Mouse (Mus musculus): ENCODE measurements around the gene Armcx4.

DNA sequence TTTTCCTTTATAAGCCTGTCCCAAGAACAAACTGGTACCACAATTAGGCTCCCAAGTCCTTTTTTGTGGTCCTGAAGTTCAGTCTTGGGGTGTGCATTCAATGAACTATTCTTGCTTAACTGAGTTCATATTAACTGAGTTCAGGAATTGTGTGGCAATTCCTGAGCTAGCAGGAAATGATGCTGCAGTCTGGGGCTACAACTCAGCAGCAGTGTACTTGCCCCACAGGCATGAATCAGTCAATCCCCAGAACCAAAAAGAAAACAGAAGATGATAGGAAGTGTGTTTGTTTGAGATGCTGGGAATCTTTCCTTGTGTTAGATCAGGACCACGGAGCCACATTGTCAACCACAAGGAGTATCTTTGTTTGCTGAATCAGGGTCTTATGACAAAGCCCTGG lies 34.3 kb upstream of the Armcx4 start:
- TF ChIP-seq CTCF (IDR thresholded peaks at IDR 0.05) (no peak), EP300 (IDR thresholded peaks at IDR 0.05) (no peak)
